Mouse (Mus musculus) midbrain, embryonic 14.5 days (tissue): ENCODE measurements at regions not wholly inside any gene's neighbourhood (a gene's known extent, or its start where the extent isn't known, plus 50 kb on each side); places are given as distances from the start of the nearest gene placed in this dataset.

Experiments
- ATAC-seq: fragments of 200-750 bp; cut with Nextera tagmentation; 2 replicates; pipeline ENCODE4 v1.8.0; 2017; ENCODE audit warnings: moderate number of reproducible peaks, moderate library complexity; ENCODE audit not compliant: low FRiP score, low TSS enrichment
- DNase-seq: peaks from one replicate; pipeline ENCODE4 v3.0.0-alpha.2; 2015
- H3K27ac ChIP-seq: fragments of 300-500 bp; sonication (generic); replicated peaks from 2 replicates; pipeline ENCODE4 v1.5.1; 2014; ENCODE audit warnings: mild to moderate bottlenecking, low read depth, low read length, moderate library complexity
- H3K27me3 ChIP-seq: fragments of 300-500 bp; sonication (generic); 2 replicates; pipeline ENCODE4 v1.6.1; 2014; ENCODE audit warnings: low read length, control low read depth, mixed read lengths; ENCODE audit not compliant: control insufficient read depth, insufficient read depth
- H3K36me3 ChIP-seq: fragments of 300-500 bp; sonication (generic); 2 replicates; pipeline ENCODE4 v1.6.1; 2014; ENCODE audit warnings: low read length, control low read depth; ENCODE audit not compliant: control insufficient read depth, insufficient read depth
- H3K4me1 ChIP-seq: fragments of 300-500 bp; sonication (generic); 2 replicates; pipeline ENCODE4 v1.6.1; 2014; ENCODE audit warnings: mild to moderate bottlenecking, antibody characterized with exemption, low read length, control low read depth; ENCODE audit not compliant: control insufficient read depth, insufficient read depth
- H3K4me2 ChIP-seq: fragments of 300-500 bp; sonication (generic); 2 replicates; pipeline ENCODE4 v1.6.1; 2014; ENCODE audit warnings: mild to moderate bottlenecking, low read length, moderate library complexity
- H3K4me3 ChIP-seq: fragments of 300-500 bp; sonication (generic); replicated peaks from 2 replicates; pipeline ENCODE4 v1.5.1; 2014; ENCODE audit warnings: low read depth, low read length
- H3K9ac ChIP-seq: fragments of 300-500 bp; sonication (generic); replicated peaks from 2 replicates; pipeline ENCODE4 v1.6.1; 2014; ENCODE audit warnings: mild to moderate bottlenecking, low read length, moderate library complexity
- H3K9me3 ChIP-seq: fragments of 300-500 bp; sonication (generic); 2 replicates; pipeline ENCODE4 v1.6.1; 2016; ENCODE audit warnings: low read length, control low read depth, mixed read lengths; ENCODE audit not compliant: control insufficient read depth
- WGBS: fragments of 180-500 bp; shearing (Covaris S2); extraction: QIAGEN DNeasy Blood & Tissue Kit; methylation state at CpG from one replicate; pipeline ENCODE4 v1.1.7; 2014; 5-methylcytosine and 5-hydroxymethylcytosine counted together

DNA sequence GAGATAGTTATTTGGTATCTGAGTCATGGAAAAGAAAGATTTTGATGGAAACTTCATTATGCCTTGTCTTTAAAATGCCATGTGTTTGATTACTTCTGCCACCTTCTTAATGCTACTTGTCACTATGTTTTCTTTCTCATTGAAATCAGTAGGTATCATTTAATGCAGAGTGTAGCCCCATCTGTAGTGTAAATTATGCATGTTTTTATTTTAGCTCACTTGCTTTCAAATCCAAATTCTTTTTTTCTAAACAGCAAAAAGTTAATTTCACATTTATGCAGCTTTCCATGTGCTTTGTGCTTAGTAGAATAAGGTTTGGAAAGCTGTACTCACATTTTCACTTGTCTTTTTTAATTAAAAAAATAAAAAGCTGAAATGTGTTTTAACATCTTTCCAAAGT is 748.0 kb upstream of the Epha7 start:
- ATAC-seq (no peak), DNase-seq (no peak)
- Histone ChIP-seq H3K36me3 (no peaks in the 10 kb centered on the region), H3K9me3 (no peaks in the 10 kb centered on the region), H3K4me2 (no peak overlapping the region), H3K27me3 (no peaks in the 10 kb centered on the region), H3K27ac (no peak overlapping the region), H3K4me3 (no peak overlapping the region), H3K9ac (no peak overlapping the region), H3K4me1 (no peaks in the 10 kb centered on the region)

DNA sequence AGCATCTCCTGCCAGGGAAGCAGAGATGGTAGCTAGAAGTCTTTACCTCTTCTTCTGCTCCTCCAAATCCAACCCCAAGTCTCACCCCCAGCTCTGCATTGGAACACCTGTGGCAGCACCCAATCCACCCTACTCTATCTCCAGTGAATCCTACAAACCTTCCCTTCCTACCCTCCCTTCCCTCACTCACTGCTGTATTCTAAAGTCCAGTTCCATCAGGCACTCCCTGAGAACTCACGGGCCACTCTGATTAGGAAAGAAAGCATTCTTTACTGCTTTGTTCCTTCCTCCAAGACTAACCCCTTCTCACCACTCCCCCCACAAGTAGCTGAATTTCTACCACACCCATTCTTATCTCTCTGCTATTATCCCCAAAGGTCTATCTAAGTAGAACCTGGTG is 747.1 kb upstream of the Epha7 start:
- Histone ChIP-seq H3K9me3 (no peaks in the 10 kb centered on the region), H3K4me3 (no peak overlapping the region), H3K4me1 (no peaks in the 10 kb centered on the region), H3K9ac (no peak overlapping the region), H3K27me3 (no peaks in the 10 kb centered on the region), H3K27ac (no peak overlapping the region), H3K36me3 (no peaks in the 10 kb centered on the region), H3K4me2 (no peak overlapping the region)
- 70% methylated on average over 1 of the region's 1 CpGs for WGBS
- ATAC-seq (no peak), DNase-seq (no peak)

DNA sequence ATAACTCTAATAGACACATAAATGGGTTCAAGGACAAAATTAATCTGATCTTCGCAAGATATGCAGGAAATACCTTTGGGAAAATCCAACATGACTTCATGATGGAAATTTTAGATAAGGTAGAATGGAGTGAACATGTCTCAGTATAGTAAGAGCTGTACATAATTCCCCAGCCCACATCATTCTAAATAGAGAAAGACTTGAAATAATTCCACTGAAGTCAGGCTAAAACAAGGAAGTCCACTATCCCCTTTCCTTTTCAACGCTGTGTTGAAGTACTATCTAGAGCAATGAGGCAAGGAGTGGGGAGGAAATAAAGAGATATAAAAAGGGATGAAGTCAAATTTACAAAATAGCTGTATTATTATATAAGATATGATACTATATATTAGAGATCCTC is 733.9 kb upstream of the Epha7 start:
- WGBS = 83% methylated on average over 2 of the region's 2 CpGs
- no peaks in the 10 kb centered on the region for H3K27me3 ChIP-seq

DNA sequence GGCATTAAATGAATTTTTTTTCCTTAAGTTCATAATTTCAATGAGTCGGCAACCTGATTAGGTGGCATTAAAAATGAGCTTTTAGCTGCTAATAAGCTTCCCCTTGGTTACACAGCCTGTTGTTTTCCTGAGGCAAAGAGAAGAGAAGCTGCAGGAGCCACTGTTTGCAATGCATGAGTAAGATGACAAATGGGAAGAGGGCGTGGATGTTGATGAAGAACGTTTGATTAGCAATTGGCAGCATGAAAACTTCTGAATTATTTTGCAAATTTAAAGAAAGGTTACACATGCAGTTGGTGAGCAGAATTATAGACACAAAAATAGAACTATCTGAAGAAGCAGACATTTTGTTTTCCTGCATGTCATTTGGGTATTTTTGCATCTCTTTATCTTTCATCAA is 720.1 kb upstream of the Epha7 start:
- ATAC-seq (no peak), DNase-seq (no peak)
- H3K27me3 ChIP-seq = no peaks in the 10 kb centered on the region
- WGBS = 70% methylated on average over 3 of the region's 3 CpGs
- H3K36me3 ChIP-seq = no peaks in the 10 kb centered on the region
- H3K27ac ChIP-seq = no peak overlapping the region
- no peaks in the 10 kb centered on the region for H3K4me1 ChIP-seq
- no peak overlapping the region for H3K9ac ChIP-seq
- H3K4me3 ChIP-seq = no peak overlapping the region
- no peaks in the 10 kb centered on the region for H3K9me3 ChIP-seq
- H3K4me2 ChIP-seq = no peak overlapping the region

More for the DNA sequence above, 733.9 kb upstream of the Epha7 start:
- H3K4me3 ChIP-seq = no peak overlapping the region
- H3K4me1 ChIP-seq = no peaks in the 10 kb centered on the region
- H3K36me3 ChIP-seq = no peaks in the 10 kb centered on the region
- H3K9me3 ChIP-seq = no peaks in the 10 kb centered on the region
- no peak overlapping the region for H3K4me2 ChIP-seq
- DNase-seq (no peak), ATAC-seq (no peak)
- H3K9ac ChIP-seq = no peak overlapping the region
- H3K27ac ChIP-seq = no peak overlapping the region

DNA sequence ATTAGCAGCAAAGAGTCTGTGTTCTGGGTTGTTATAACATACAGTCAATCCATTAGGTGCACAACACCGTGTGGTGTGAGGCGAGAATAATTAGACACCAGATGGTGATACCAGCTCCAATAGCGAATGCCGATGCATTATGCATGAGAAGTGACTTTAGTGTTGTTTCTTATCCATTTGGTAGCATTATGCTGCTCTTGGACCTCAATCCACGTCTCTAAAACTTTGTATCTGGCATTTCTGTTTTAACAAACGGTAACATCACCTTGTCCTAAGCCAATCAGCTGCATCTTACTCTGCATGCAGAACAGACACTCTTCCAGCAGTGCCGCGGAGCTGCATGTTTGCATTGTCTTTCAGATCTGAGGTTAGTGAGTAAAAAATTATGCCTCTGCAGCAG is 669.8 kb upstream of the Epha7 start:
- H3K4me3 ChIP-seq = peak overlapping the region; percentile 18

DNA sequence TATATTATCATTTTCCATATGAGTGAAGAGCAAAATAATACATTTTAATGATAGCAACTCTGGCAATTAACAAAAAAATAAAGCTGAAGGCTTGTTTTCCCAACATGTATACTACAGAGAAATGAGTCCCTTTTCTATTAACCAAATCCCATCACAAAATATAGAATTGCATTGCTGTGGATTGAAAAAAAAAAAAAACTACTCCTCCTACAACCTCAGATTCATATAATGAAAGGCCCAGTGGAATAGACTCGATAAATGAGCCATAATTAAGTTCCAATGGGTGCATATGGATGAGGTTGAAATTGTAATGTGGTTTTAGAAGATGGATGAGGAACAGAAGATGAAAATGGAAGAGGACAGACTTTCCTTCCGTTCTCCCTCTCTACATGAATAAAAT is 657.8 kb upstream of the Epha7 start:
- Histone ChIP-seq H3K36me3 (no peaks in the 10 kb centered on the region), H3K4me2 (no peak overlapping the region), H3K9me3 (no peaks in the 10 kb centered on the region), H3K4me3 (no peak overlapping the region), H3K27me3 (no peaks in the 10 kb centered on the region), H3K9ac (no peak overlapping the region), H3K27ac (no peak overlapping the region), H3K4me1 (no peaks in the 10 kb centered on the region)
- ATAC-seq = no peak
- 73% methylated on average over 2 of the region's 2 CpGs for WGBS
- DNase-seq = no peak

More for the DNA sequence above, 669.8 kb upstream of the Epha7 start:
- DNase-seq (peak; percentile 69), ATAC-seq (peak; percentile 88)
- Histone ChIP-seq H3K27me3 (no peaks in the 10 kb centered on the region), H3K36me3 (no peaks in the 10 kb centered on the region), H3K4me1 (no peaks in the 10 kb centered on the region), H3K9ac (no peak overlapping the region; the same call in 1 of the 2 replicates), H3K9me3 (no peaks in the 10 kb centered on the region), H3K27ac (no peak overlapping the region), H3K4me2 (peak overlapping the region; percentile 27)
- 33% methylated on average over 8 of the region's 8 CpGs for WGBS

DNA sequence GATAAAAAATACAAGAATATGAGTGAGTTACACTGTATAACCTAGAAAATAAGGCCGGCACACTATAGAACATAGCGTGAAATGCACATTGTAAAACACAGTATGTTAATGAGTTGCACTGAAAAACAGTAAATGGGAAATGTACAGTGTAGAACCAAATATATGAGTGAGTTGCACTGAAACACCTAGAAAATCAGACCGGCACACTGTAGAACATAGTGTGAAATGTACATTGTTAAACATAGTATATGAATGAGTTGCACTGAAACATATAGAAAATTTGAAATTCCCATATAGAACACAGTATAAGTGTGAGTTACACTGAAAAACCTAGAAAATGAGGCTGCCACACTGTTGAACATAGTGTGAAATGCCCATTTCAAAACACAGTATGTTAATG is 636.2 kb upstream of the Epha7 start:
- H3K36me3 ChIP-seq = no peaks in the 10 kb centered on the region
- ATAC-seq = peak; percentile 100
- no peaks in the 10 kb centered on the region for H3K27me3 ChIP-seq
- H3K4me1 ChIP-seq = no peaks in the 10 kb centered on the region
- 87% methylated on average over 3 of the region's 3 CpGs for whole genome bisulfite sequencing
- no peak overlapping the region for H3K4me3 ChIP-seq
- DNase-seq = peak; percentile 62
- no peak overlapping the region for H3K4me2 ChIP-seq
- no peaks in the 10 kb centered on the region for H3K9me3 ChIP-seq
- H3K9ac ChIP-seq = no peak overlapping the region
- H3K27ac ChIP-seq = no peak overlapping the region

DNA sequence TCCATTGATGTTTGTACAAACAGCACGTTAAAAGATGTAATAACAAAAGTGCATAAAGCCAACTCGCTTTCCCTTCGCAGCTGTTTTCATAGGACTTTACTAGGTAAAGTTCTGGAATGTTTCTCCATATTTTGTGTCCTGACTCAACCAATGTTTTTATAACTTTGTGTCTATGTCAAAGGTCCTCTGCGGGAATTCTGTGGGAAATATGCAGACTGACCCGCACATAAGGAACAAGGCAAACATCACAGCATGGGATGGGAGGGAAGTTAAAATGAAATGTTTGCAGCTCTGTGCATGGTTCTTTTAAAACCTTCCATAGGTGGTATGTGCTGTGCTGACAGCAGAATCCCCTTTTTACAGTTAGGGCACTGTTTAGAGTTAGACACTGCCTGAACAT is 622.1 kb upstream of the Epha7 start:
- Histone ChIP-seq H3K9me3 (no peaks in the 10 kb centered on the region), H3K4me2 (no peak overlapping the region), H3K4me1 (no peaks in the 10 kb centered on the region), H3K4me3 (no peak overlapping the region), H3K27me3 (no peaks in the 10 kb centered on the region), H3K27ac (no peak overlapping the region), H3K36me3 (no peaks in the 10 kb centered on the region), H3K9ac (no peak overlapping the region)
- ATAC-seq (no peak), DNase-seq (peak; percentile 6)
- 86% methylated on average over 5 of the region's 5 CpGs for WGBS

DNA sequence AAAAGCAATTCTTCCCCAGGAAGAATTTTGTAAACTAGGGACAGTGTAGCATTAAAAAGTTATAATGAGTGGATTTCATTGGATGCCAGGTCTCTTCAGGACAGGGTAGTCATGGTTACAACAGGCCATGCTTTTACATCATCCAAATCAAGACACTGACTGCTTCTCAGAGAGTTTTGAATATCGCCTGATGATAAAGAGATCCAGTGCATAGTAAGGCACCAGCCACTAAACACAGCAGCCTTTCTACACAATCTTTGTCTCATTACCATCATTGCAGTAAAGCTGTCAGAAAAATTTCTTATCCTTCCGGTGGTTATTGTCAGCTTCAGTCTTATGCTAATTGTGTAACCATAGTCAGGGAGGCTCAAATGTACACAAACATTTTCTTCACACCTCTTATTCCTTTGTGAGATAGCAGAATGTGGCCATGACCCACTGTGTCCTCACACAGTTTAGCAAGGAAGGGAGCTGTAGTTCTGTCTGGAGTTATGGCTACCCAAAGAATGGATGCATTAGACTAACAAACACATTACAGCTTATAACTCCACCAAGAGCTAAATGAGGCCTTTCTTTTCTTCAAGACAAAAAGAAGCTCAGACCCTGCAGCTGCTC is 585.2 kb upstream of the Epha7 start:
- Histone ChIP-seq H3K27me3 (no peaks in the 10 kb centered on the region), H3K4me3 (no peak overlapping the region), H3K27ac (no peak overlapping the region), H3K36me3 (no peaks in the 10 kb centered on the region), H3K9me3 (no peaks in the 10 kb centered on the region), H3K9ac (no peak overlapping the region), H3K4me2 (no peak overlapping the region), H3K4me1 (no peaks in the 10 kb centered on the region)
- DNase-seq (peak; percentile 6), ATAC-seq (peak; percentile 55)
- WGBS = 11% methylated on average over 2 of the region's 2 CpGs
